Mouse (Mus musculus) limb, embryonic 13.5 days (tissue): ENCODE measurements around the gene Ube2s. TPM values are rescaled to one million over a fixed set of nuclear protein-coding genes. Genes with fewer than 3 reads are reported as not detected.

Source experiments
- ATAC-seq: fragments of 200-750 bp; cut with Nextera tagmentation; 2 replicates; pipeline ENCODE4 v1.8.0; 2017; ENCODE audit warnings: low read depth, moderate number of reproducible peaks, moderate TSS enrichment; ENCODE audit not compliant: low FRiP score
- H3K27ac ChIP-seq: fragments of 300-500 bp; sonication (generic); 2 replicates; pipeline ENCODE4 v1.5.1; 2015; ENCODE audit warnings: inconsistent platforms, mild to moderate bottlenecking, moderate library complexity
- H3K27me3 ChIP-seq: fragments of 300-500 bp; sonication (generic); 2 replicates; pipeline ENCODE4 v1.6.1; 2015; ENCODE audit warnings: mild to moderate bottlenecking, inconsistent platforms
- H3K36me3 ChIP-seq: fragments of 300-500 bp; sonication (generic); 2 replicates; pipeline ENCODE4 v1.6.1; 2015; ENCODE audit warnings: inconsistent platforms, mild to moderate bottlenecking, moderate library complexity
- H3K4me1 ChIP-seq: fragments of 300-500 bp; sonication (generic); 2 replicates; pipeline ENCODE4 v1.6.1; 2015; ENCODE audit warnings: inconsistent platforms
- H3K4me2 ChIP-seq: fragments of 300-500 bp; sonication (generic); replicated peaks from 2 replicates; pipeline ENCODE4 v1.6.1; 2015; ENCODE audit warnings: inconsistent platforms, mild to moderate bottlenecking, moderate library complexity
- H3K4me3 ChIP-seq: fragments of 300-500 bp; sonication (generic); 2 replicates; pipeline ENCODE4 v1.5.1; 2015; ENCODE audit warnings: moderate library complexity, mild to moderate bottlenecking, inconsistent platforms
- H3K9ac ChIP-seq: fragments of 300-500 bp; sonication (generic); 2 replicates; pipeline ENCODE4 v1.6.1; 2015; ENCODE audit warnings: mild to moderate bottlenecking, inconsistent platforms
- H3K9me3 ChIP-seq: fragments of 300-500 bp; sonication (generic); 2 replicates; pipeline ENCODE4 v1.6.1; 2016; ENCODE audit warnings: inconsistent platforms
- WGBS: fragments of 180-500 bp; shearing (Covaris S2); methylation state at CpG from one replicate; pipeline ENCODE4 v1.1.7; 2015; 5-methylcytosine and 5-hydroxymethylcytosine counted together
- polyA plus RNA-seq: library from polyadenylated mRNA; unstranded; fragments of >200 nt; fragmentation: Nextera tagmentation; extraction: Ambion mirVana; gene quantifications from 2 replicates; pipeline ENCODE4 v1.2.1, GENCODE M21; 2015

Ube2s gene
- polyA plus RNA-seq, 1 experiment from 2014 or later: 328 TPM

DNA sequence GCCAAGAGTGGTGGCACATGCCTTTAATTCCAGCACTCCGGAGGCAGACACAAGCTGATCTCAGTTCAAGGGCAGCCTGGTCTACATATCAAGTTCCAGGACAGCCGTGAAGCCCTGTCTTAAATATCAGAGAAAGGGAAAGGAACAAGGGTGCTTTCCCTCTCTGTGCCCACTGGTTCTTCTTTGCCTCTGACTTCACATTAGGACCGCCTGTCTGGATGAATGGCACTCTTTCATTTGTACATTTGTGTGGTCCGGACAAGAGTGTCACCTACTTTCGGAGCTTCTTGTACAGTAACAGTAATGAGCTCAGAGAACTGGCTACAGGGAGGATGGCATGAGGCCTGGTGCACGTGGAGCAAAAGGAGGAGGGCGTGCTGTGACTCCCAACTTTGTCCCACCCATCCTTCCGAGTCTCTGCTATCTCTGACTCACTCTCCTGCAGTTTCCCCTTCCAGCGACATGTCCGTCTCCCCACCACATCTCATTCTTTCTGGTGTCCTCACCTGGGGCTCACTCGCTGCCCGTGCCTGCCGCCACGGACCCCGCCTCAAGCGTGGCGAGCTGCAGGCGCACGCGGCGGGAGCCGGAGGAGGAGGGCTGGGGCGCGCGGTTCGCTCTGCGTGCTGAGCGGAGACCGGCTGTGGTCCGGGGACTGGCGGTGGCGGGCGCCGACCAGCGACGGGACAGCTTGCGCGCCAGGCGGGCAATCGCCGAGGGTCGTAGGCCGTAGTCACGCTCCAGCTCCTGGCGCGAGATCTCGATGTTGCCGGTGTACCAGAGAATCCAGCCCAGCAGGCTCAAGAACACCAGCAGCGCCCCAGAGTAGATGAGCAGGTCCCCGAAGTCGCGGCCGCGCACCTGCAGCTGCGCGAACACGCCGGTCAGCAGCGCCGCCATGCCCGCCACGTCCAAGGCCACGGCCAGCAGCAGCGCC is 23.6 kb downstream of the Ube2s start:
- H3K36me3 ChIP-seq: peaks cover under 1% of the 10 kb centered on the region; the same call in 1 of the 2 replicates
- peak overlapping the region; percentile 87 for H3K4me2 ChIP-seq
- 3% methylated on average over 58 of the region's 64 CpGs for WGBS
- H3K27me3 ChIP-seq: peaks cover 22% of the 10 kb centered on the region
- 0 out of 2 replicates have a peak overlapping the region, but pooled peaks have one; percentile 22 for H3K27ac ChIP-seq
- peak overlapping the region; percentile 64 for H3K4me3 ChIP-seq
- no peaks in the 10 kb centered on the region for H3K9me3 ChIP-seq
- H3K9ac ChIP-seq: peak overlapping the region; percentile 85
- peak; percentile 41; the same call in 1 of the 2 replicates for ATAC-seq
- peaks cover 13% of the 10 kb centered on the region for H3K4me1 ChIP-seq

DNA sequence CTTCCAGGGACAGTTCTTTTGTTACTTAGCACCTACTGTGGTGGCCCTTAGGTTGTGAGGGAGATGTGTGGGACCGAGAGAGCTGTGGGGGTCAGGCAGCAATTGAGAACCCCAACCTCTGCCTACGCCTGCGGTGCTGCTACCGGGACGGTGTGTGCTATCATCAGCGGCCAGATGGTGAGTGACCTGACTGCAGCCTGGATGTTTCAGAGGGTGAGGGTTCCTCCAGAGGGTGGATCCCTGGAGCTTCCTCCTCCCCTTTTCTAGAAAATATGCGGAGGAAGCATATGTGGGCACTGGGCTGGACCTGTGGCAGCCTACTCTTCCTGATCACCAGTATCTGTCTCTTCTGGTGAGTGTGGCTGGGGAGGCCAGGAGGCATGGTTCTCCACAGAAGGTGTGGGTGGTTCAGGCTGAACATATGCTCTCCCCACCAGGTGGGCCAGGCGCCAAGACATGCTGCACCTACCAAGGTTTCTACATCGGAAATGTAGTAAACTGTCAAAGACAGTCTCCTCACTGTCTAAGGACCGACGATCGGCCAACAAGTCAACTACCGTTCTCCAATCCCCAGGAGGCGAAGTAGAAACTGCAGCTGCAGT is 28.6 kb downstream of the Ube2s start:
- WGBS: 75% methylated on average over 14 of the region's 14 CpGs

DNA sequence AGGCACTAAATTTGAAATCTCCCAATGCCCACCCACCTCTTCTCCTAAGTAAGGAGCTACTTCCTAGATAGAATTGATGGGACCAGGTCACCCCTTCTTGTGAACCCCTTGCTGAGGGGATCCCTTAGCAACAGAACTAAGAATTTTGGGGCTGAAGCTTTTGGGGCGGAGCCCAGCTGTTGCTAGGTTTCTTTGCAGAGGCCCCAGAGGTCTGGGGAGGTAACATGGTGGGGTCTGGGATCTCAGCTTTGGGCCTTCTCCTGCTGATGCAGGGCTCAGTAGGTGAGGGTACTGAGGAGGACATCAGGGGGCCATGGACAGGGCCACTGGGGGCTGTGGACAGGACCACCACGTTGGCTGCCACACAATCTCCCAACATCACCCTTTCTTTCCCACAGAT is 29.6 kb downstream of the Ube2s start, which contains the start of the genes Il11 and Tmem190:
TSS of gene Il11 (minus strand) at position 101 of the 400 bp plus-strand sequence.
TSS of gene Tmem190 (plus strand) at position 179 of the 400 bp plus-strand sequence.
- H3K4me2 ChIP-seq: no peak within 1 kb of the TSS
- peaks cover 38% of the 10 kb centered on the region for H3K27me3 ChIP-seq
- no peak within 1 kb of the TSS for H3K4me3 ChIP-seq
- no peak for ATAC-seq
- no peak within 1 kb of the TSS for H3K9ac ChIP-seq
- H3K9me3 ChIP-seq: no peaks in the 10 kb centered on the region
- 75% methylated on average over 2 of the region's 2 CpGs for WGBS
- H3K36me3 ChIP-seq: no peaks in the 10 kb centered on the region
- peaks cover 5% of the 10 kb centered on the region; the same call in 1 of the 2 replicates for H3K4me1 ChIP-seq
- no peak within 1 kb of the TSS for H3K27ac ChIP-seq

More for the DNA sequence above, 28.6 kb downstream of the Ube2s start:
- ATAC-seq: no peak
- Histone ChIP-seq H3K4me2 (no peak overlapping the region), H3K4me1 (peaks cover 6% of the 10 kb centered on the region), H3K9ac (no peak overlapping the region), H3K27ac (no peak overlapping the region), H3K36me3 (no peaks in the 10 kb centered on the region), H3K9me3 (no peaks in the 10 kb centered on the region), H3K27me3 (peaks cover 31% of the 10 kb centered on the region), H3K4me3 (no peak overlapping the region)

DNA sequence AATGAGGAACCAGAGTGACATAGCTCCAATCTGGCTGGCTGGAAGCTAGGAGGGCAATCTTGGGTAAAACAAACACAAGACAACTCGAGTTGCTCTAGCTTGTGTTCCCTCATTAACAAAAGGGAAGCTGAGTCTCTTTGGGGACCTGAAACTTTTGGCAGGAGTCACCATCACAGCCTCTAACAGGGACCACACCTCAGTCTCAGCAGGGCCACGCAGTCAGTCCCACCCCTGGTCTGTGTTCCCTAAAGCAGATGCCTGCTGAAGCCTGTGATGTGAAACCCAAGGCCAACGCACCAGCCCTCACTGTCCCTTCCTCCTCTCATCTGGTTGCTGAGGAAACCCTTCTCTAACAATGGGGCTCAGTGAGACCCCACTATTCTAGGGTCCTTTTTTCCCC is 30.3 kb downstream of the Ube2s start:
- Histone ChIP-seq H3K36me3 (no peaks in the 10 kb centered on the region), H3K27me3 (peaks cover 40% of the 10 kb centered on the region), H3K4me2 (no peak overlapping the region), H3K9me3 (no peaks in the 10 kb centered on the region), H3K4me1 (peaks cover 11% of the 10 kb centered on the region), H3K9ac (no peak overlapping the region), H3K4me3 (no peak overlapping the region), H3K27ac (no peak overlapping the region)
- no peak for ATAC-seq
- WGBS: 57% methylated on average over 3 of the region's 3 CpGs

DNA sequence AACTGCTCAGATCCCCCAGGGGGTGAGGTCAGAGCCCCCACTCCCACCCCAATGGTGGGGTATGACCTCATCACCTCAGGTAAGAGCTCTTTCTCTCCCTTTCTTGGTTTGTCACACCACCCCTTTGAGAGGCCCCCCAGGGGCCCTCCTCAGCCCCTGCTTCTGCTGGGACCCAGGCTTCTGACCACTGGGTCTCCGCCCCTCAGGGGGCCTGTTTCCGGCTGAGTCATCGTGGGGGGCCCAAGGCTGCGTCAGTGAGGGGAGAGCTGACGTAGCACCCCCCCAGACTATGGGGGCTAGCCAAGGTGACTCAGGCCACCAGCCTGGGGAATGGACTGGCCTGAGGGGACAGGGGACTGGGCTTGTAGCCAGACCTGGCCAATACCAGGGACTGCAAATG is 32.5 kb downstream of the Ube2s start:
- ATAC-seq: no peak
- Histone ChIP-seq H3K9me3 (peaks cover 6% of the 10 kb centered on the region; the same call in 1 of the 2 replicates), H3K9ac (no peak overlapping the region), H3K4me1 (peaks cover 16% of the 10 kb centered on the region), H3K27me3 (peaks cover 63% of the 10 kb centered on the region), H3K36me3 (no peaks in the 10 kb centered on the region), H3K4me3 (no peak overlapping the region), H3K4me2 (no peak overlapping the region), H3K27ac (no peak overlapping the region)
- WGBS: 29% methylated on average over 5 of the region's 5 CpGs

DNA sequence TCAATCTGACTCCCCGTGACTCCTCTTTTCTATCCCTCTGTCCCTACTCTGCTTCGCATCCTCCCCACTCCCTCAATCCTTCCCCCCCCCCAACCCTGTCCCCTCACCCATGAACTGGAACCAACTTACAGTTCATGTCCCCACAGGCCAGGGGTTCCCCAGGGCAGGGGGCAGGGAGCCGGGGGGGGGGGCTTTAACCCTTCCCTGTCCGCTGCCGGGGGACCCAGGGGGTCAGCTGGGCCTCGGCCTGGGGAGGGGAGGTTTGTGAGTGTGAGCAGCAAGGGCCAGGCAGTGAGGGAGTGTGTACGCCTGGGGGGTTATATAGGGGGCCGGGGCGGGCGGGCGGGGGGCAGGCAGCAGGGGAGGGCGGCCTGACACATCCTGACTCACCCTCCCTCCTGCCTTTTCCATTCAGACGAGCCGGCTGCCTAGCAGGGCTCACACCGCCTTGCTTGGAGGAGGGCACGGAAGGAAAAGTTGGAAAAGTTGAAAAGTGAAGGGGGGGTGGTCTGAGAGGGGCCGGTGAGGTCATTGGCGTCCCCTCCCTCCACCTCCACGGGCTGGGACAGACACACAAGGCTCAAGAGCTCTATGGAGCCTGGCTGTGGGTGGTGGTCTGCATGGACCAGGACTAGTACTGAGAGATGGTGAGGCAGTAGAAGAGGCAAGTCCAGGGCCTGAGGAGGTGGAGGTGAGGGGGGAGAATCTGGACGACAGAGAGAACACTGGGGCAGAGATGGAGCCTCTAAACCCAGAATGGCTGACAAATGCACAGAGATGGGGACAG is 34.3 kb downstream of the Ube2s start:
- peaks cover 6% of the 10 kb centered on the region; the same call in 1 of the 2 replicates for H3K9me3 ChIP-seq
- H3K27me3 ChIP-seq: peaks cover 73% of the 10 kb centered on the region
- no peak overlapping the region for H3K27ac ChIP-seq
- no peaks in the 10 kb centered on the region for H3K36me3 ChIP-seq
- whole genome bisulfite sequencing: 7% methylated on average over 20 of the region's 20 CpGs
- peaks cover 16% of the 10 kb centered on the region for H3K4me1 ChIP-seq
- no peak overlapping the region for H3K9ac ChIP-seq
- no peak for ATAC-seq
- peak overlapping the region; percentile 65 for H3K4me2 ChIP-seq
- H3K4me3 ChIP-seq: no peak overlapping the region

DNA sequence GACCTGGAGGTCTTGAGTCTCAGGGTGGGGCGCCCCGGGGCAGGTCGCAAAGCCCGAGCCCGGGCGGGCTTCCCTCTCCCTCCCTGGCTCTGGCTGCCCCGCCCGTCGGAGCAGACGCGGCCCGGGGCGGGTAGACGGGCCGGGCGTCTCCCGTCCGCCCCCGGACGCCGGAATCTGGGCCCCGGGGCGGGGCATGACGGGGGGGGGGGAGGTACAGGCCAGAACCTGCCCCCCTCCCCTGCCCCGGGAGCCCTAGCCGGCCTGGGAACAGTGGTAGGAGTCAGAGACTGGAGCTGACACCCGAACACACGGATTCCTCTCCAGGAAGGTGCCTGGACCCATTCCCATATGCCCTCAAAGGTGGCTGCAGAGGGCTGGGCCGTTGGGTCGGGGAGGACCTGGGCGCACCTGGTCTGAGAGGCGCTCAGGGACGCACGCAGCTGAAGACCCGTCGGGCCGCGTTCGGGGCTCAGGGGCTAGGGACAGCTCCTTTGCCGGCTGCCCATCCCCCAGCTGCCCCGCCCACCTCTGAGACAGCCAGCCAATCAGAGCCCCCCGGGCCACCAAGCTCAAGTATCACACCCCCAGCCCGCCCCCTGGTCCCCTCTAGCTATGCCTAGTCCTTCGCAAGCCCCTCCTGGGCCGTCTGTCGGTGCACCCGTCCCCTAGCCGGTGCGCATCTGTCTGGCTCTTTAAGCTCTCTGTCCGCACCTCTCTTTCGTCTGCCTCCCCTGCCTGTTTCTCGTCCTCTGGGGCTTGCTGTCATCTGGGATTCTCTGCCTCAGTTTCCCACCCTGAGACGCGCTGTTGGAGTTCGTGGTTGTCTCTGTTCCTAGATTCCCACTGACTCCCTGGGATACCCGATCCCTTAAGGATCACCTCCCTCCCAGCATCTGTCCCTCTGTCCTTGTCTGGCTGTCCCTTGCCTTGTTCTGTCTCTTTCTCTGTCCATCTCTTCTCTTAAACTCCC is 35.2 kb downstream of the Ube2s start:
- Histone ChIP-seq H3K27me3 (peaks cover 73% of the 10 kb centered on the region), H3K9ac (peak overlapping the region; percentile 31; the same call in 1 of the 2 replicates), H3K4me2 (peak overlapping the region; percentile 65), H3K4me1 (peaks cover 16% of the 10 kb centered on the region), H3K27ac (no peak overlapping the region), H3K4me3 (peak overlapping the region; percentile 41), H3K36me3 (no peaks in the 10 kb centered on the region), H3K9me3 (peaks cover 6% of the 10 kb centered on the region; the same call in 1 of the 2 replicates)
- peak; percentile 83 for ATAC-seq
- WGBS: under 1% methylated on average over 45 of the region's 56 CpGs

DNA sequence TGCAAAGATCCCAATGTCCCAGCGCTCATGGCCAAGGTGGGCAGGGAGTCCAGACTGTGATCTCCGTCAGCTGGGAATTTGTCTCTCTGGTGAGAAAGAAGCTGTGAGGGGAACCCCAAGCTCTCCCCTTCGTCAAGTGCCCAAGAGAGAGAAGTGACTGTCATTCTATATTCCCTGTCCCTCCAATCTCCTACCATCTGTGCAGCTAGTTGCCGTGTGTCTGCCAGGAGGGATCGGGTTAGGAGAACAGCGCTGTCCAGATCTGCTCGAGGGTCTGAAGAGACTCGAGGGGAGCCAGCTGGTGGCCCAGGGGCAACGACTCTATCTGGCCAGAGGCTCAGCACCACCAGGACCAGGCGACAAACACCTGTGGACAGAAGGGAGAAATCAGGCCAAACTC is 36.3 kb downstream of the Ube2s start:
- peaks cover 16% of the 10 kb centered on the region for H3K4me1 ChIP-seq
- H3K9ac ChIP-seq: no peak overlapping the region
- no peak overlapping the region for H3K4me3 ChIP-seq
- H3K4me2 ChIP-seq: no peak overlapping the region
- WGBS: 51% methylated on average over 10 of the region's 10 CpGs
- H3K36me3 ChIP-seq: no peaks in the 10 kb centered on the region
- peaks cover 70% of the 10 kb centered on the region for H3K27me3 ChIP-seq
- ATAC-seq: no peak
- peaks cover 6% of the 10 kb centered on the region; the same call in 1 of the 2 replicates for H3K9me3 ChIP-seq
- H3K27ac ChIP-seq: no peak overlapping the region

DNA sequence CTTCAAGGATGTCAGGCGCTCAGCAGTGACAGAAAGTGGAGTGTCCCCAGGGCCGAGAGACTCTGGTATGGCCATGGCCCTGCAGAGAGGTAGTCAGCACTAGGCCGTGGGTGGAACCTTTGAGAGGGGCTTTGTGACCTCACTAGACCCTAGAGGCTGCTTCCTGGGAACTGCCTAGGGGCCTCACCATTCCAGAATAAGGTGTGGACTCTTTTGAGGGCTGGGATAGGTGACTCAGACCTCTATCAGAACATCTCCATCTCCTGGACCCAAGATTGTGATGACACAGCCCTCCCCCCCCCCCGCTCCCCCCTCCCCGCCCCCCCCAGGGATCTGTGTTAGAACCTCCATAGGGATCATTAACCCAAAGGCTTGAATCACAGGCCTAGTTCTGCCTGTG is 41.2 kb downstream of the Ube2s start, which contains the start of gene Fam71e2:
TSS of gene Fam71e2 (minus strand) at position 101 of the 400 bp plus-strand sequence.
- ATAC-seq: no peak
- Histone ChIP-seq H3K9ac (no peak within 1 kb of the TSS), H3K36me3 (no peaks in the 10 kb centered on the region), H3K4me2 (no peak within 1 kb of the TSS), H3K9me3 (peaks cover 6% of the 10 kb centered on the region; the same call in 1 of the 2 replicates), H3K27me3 (peaks cover 23% of the 10 kb centered on the region), H3K4me1 (no peaks in the 10 kb centered on the region), H3K4me3 (no peak within 1 kb of the TSS), H3K27ac (no peak within 1 kb of the TSS)
- 73% methylated on average over 3 of the region's 5 CpGs for WGBS

DNA sequence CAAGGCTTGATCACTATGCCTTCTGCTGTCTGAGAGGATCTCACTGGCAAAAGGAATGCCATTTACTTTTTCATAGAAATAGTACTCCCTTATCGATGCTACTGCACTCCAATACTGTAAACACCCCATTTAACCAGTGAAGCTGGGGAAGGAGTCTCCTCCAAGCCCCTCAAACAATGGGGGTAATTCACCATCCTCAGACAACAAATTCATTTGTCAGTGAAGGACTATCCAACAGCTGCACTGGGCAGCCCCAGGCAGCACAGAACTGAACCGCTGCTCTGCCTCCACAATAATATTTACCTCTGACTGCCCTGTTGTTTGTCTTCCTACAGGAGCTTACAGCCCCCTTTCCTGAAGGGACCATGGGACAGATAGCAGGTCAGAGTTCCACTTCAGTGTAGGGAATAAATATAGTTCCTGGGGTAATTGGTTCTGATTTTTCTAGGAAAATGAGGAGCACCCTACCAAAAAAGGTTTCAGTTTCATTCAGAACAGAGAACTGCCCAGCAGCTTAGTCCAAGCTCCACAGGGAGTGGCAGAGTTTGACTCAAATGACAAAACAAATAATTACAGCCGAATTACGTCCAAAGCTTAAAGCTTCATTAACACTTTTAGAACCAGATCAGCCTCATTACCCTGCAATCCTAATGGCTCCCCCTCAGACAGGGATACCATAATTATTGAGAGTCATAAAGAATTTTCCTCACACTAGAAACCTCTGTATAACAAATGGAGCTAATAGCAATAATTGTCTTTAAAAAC is 47.3 kb downstream of the Ube2s start:
- no peak for ATAC-seq
- Histone ChIP-seq H3K36me3 (no peaks in the 10 kb centered on the region), H3K27me3 (no peaks in the 10 kb centered on the region), H3K9me3 (no peaks in the 10 kb centered on the region), H3K4me2 (no peak overlapping the region), H3K27ac (no peak overlapping the region), H3K9ac (no peak overlapping the region), H3K4me3 (no peak overlapping the region), H3K4me1 (no peaks in the 10 kb centered on the region)
- whole genome bisulfite sequencing: 21% methylated on average over 4 of the region's 4 CpGs
